Mouse (Mus musculus): ENCODE measurements at regions not wholly inside any gene's neighbourhood (a gene's known extent, or its start where the extent isn't known, plus 50 kb on each side); places are given as distances from the start of the nearest gene placed in this dataset.

- TF ChIP-seq TBP (IDR thresholded peaks at IDR 0.05; ENCODE audit: low read depth, low read length) = no peak
- TF ChIP-seq ZNF384 (IDR thresholded peaks at IDR 0.05; ENCODE audit: low read depth, low read length) = no peak
- no peak for TF ChIP-seq KAT2A (conservative IDR thresholded peaks at IDR 0.05; ENCODE audit: low read depth, low read length)
- no peak for TF ChIP-seq NRF1 (IDR thresholded peaks at IDR 0.05; ENCODE audit: insufficient read depth, low read depth, low read length, poor library complexity, severe bottlenecking)
- TF ChIP-seq NELFE (IDR thresholded peaks at IDR 0.05; ENCODE audit: low read depth, low read length) = no peak
- TF ChIP-seq CHD1 (IDR thresholded peaks at IDR 0.05; ENCODE audit: low read depth, low read length) = no peak
- no peak for TF ChIP-seq MAZ (IDR thresholded peaks at IDR 0.05; ENCODE audit: low read depth, low read length)
- no peak for TF ChIP-seq USF2 (IDR thresholded peaks at IDR 0.05; ENCODE audit: borderline replicate concordance in 1 of 2, insufficient read depth in 1 of 2, low read depth in 1 of 2, low read length in 2 of 2)
- no peak for TF ChIP-seq E2F4 (IDR thresholded peaks at IDR 0.05; ENCODE audit: borderline replicate concordance, low read depth, low read length)
- TF ChIP-seq TAL1 (IDR thresholded peaks at IDR 0.05; ENCODE audit: low read length) = no peak
- Histone ChIP-seq H3K4me3 (ENCODE audit: control insufficient read depth in 1 of 2, insufficient read depth in 1 of 2, low read depth in 2 of 2, low read length in 2 of 2) (no peak overlapping the region), H3K36me3 (ENCODE audit: control insufficient read depth in 1 of 2, insufficient read depth in 2 of 2, low read length in 2 of 2) (peaks cover 0 to 4% of the 10 kb centered on the region in 2 experiments; a peak in 2 of 4 replicates), H3K27ac (ENCODE audit: control insufficient read depth, low read depth, low read length) (no peak overlapping the region), H3K4me1 (ENCODE audit: control insufficient read depth in 1 of 2, insufficient read depth in 2 of 2, low read length in 2 of 2) (0 out of 4 replicates have a peak, but pooled peaks cover 0 to 1% of the 10 kb centered on the region in 2 experiments), H3K9me3 (replicated peaks; ENCODE audit: insufficient read depth, low read length) (no peaks in the 10 kb centered on the region), H3K79me2 (ENCODE audit: control insufficient read depth, insufficient read depth, low read length, poor library complexity) (no peaks in the 10 kb centered on the region), H3K9ac (ENCODE audit: control insufficient read depth, low read depth, low read length, poor library complexity, severe bottlenecking) (no peak overlapping the region), H3K27me3 (ENCODE audit: control insufficient read depth in 1 of 2, insufficient read depth in 2 of 2, low read length in 2 of 2) (no peaks in the 10 kb centered on the region)
- no peak for DNase-seq (ENCODE audit: low read depth, low spot score)
These were observed 252.9 kb upstream of the Zeb2 start for GRCm38 (mm10) chr2:45369914-45370614.

- Histone ChIP-seq H3K27me3 (ENCODE audit: control insufficient read depth in 1 of 2, insufficient read depth in 2 of 2, low read length in 2 of 2) (no peaks in the 10 kb centered on the region), H3K4me3 (ENCODE audit: control insufficient read depth in 1 of 2, insufficient read depth in 1 of 2, low read depth in 2 of 2, low read length in 2 of 2) (no peak overlapping the region), H3K9me3 (replicated peaks; ENCODE audit: insufficient read depth, low read length) (no peaks in the 10 kb centered on the region), H3K36me3 (ENCODE audit: control insufficient read depth in 1 of 2, insufficient read depth in 2 of 2, low read length in 2 of 2) (peaks cover 0 to 4% of the 10 kb centered on the region in 2 experiments; a peak in 2 of 4 replicates), H3K79me2 (ENCODE audit: control insufficient read depth, insufficient read depth, low read length, poor library complexity) (no peaks in the 10 kb centered on the region), H3K27ac (ENCODE audit: control insufficient read depth, low read depth, low read length) (no peak overlapping the region), H3K9ac (ENCODE audit: control insufficient read depth, low read depth, low read length, poor library complexity, severe bottlenecking) (no peak overlapping the region), H3K4me1 (ENCODE audit: control insufficient read depth in 1 of 2, insufficient read depth in 2 of 2, low read length in 2 of 2) (0 out of 4 replicates have a peak, but pooled peaks cover 0 to 1% of the 10 kb centered on the region in 2 experiments)
- no peak for DNase-seq (ENCODE audit: low read depth, low spot score)
- TF ChIP-seq MYC (IDR thresholded peaks at IDR 0.05; ENCODE audit: low read depth, low read length) (no peak), CHD1 (IDR thresholded peaks at IDR 0.05; ENCODE audit: low read depth, low read length) (no peak), ZKSCAN1 (IDR thresholded peaks at IDR 0.05; ENCODE audit: low read depth, low read length) (no peak), NRF1 (IDR thresholded peaks at IDR 0.05; ENCODE audit: insufficient read depth, low read depth, low read length, poor library complexity, severe bottlenecking) (no peak), RAD21 (IDR thresholded peaks at IDR 0.05; ENCODE audit: low read depth, low read length) (no peak), MXI1 (IDR thresholded peaks at IDR 0.05; ENCODE audit: low read depth, low read length) (no peak), MEF2A (IDR thresholded peaks at IDR 0.05; ENCODE audit: extremely low read depth, insufficient replicate concordance, low read depth, low read length, poor library complexity, severe bottlenecking) (no peak), ZMIZ1 (IDR thresholded peaks at IDR 0.05; ENCODE audit: low read depth, low read length) (no peak), TCF12 (IDR thresholded peaks at IDR 0.05; ENCODE audit: low read depth, low read length) (no peak), SMC3 (IDR thresholded peaks at IDR 0.05; ENCODE audit: low read depth, low read length) (no peak), MYB (IDR thresholded peaks at IDR 0.05; ENCODE audit: low read depth, low read length) (no peak), EP300 (IDR thresholded peaks at IDR 0.05; ENCODE audit: low read depth in 1 of 2, low read length in 2 of 2) (no peak), POLR2A (IDR thresholded peaks at IDR 0.05; ENCODE audit: control insufficient read depth in 1 of 2, insufficient read depth in 1 of 2, low read depth in 1 of 2, low read length in 2 of 2, poor library complexity in 1 of 2) (no peak), HCFC1 (IDR thresholded peaks at IDR 0.05; ENCODE audit: low read depth, low read length) (no peak), MAZ (IDR thresholded peaks at IDR 0.05; ENCODE audit: low read depth, low read length) (no peak), KAT2A (conservative IDR thresholded peaks at IDR 0.05; ENCODE audit: low read depth, low read length) (no peak), SIN3A (IDR thresholded peaks at IDR 0.05; ENCODE audit: low read length) (no peak)
These were observed 252.2 kb upstream of the Zeb2 start for GRCm38 (mm10) chr2:45369432-45369831.
